Comparison of ENCODE assay signal across 18 mouse cellular contexts in the genomic region with DNA sequence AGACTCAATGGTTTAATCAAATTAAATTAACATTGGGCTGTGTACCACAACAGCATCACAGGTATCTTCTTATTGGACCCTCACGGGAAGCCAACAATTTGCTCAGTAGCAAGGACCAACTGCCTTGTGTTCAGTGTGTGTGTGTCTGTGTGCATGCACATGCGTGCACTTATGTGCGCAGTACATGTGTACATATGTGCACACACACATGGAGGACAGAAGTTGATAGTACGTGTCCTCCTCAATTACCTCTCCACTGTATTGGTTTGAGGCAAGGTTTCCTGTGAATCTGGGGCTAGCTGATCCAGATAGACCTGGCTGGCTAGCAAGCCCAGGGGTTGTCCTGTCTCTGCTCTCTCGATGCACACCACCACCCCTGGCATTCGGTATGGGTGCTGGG.
A peak's percentile ranks its signal among the peaks of the same experiment; 100 is the strongest.
DNase-seq lines count a peak whose midpoint lies in the region; ATAC-seq and TF ChIP-seq lines count a peak whose summit lies in the region.
"Had no signal": no experiment of that assay in that cellular context is flagged by ENCODE, and none has a peak within 500 bp of the region (broad histone marks: within the 10 kb centered on the region; RNA-seq: fewer than 3 reads in every experiment).

No protein-coding gene starts in this region.

- H3K4me2 ChIP-seq in heart, embryonic 13.5 days: no peak overlapping the region
- peak overlapping the region; percentile 41; the same call in 1 of the 2 replicates for H3K4me2 ChIP-seq in liver, embryonic 16.5 days (ENCODE audit: low read depth, low read length)
- no peak overlapping the region for H3K4me2 ChIP-seq in stomach, postnatal 0 days (replicated peaks; ENCODE audit: low read depth)
- H3K4me2 ChIP-seq: embryonic facial prominence, embryonic 13.5 days; forebrain, embryonic 12.5 days; heart, embryonic 11.5 days; hindbrain, embryonic 13.5 days had no signal

- H3K4me1 ChIP-seq in heart, embryonic 13.5 days: peaks cover 11% of the 10 kb centered on the region; the same call in 1 of the 2 replicates
- H3K4me1 ChIP-seq in megakaryocyte, embryonic 14.5 days: peaks cover 31% of the 10 kb centered on the region
- peaks cover 15% of the 10 kb centered on the region for H3K4me1 ChIP-seq in liver, embryonic 16.5 days (ENCODE audit: control insufficient read depth, low read depth, low read length)
- no peaks in the 10 kb centered on the region for H3K4me1 ChIP-seq in stomach, postnatal 0 days (replicated peaks; ENCODE audit: control insufficient read depth, insufficient read depth)
- H3K4me1 ChIP-seq: forebrain, embryonic 12.5 days had no signal

- H3K27me3 ChIP-seq in heart, embryonic 13.5 days (replicated peaks): no peaks in the 10 kb centered on the region
- no peaks in the 10 kb centered on the region for H3K27me3 ChIP-seq in megakaryocyte, embryonic 14.5 days (replicated peaks)
- H3K27me3 ChIP-seq in liver, embryonic 16.5 days (ENCODE audit: control insufficient read depth, insufficient read depth, low read depth, low read length): no peaks in the 10 kb centered on the region
- H3K27me3 ChIP-seq in stomach, postnatal 0 days (ENCODE audit: control insufficient read depth, insufficient read depth, low read length): no peaks in the 10 kb centered on the region
- H3K27me3 ChIP-seq: embryonic facial prominence, embryonic 13.5 days; forebrain, embryonic 12.5 days; hindbrain, embryonic 13.5 days had no signal

- 91% methylated on average over 6 of the region's 6 CpGs for WGBS in heart, embryonic 13.5 days
- 83% methylated on average over 6 of the region's 6 CpGs for WGBS in liver, embryonic 16.5 days (ENCODE audit: insufficient replicate concordance)
- WGBS in stomach, postnatal 0 days: 93% methylated on average over 6 of the region's 6 CpGs

- TF ChIP-seq CTCF in stomach, postnatal 0 days (IDR thresholded peaks at IDR 0.05; ENCODE audit: low read depth): no peak

- H3K9ac ChIP-seq in heart, embryonic 13.5 days: no peak overlapping the region
- H3K9ac ChIP-seq in liver, embryonic 16.5 days (ENCODE audit: low read depth, low read length): no peak overlapping the region
- no peak overlapping the region for H3K9ac ChIP-seq in stomach, postnatal 0 days (ENCODE audit: low read length)
- H3K9ac ChIP-seq: embryonic facial prominence, embryonic 13.5 days; forebrain, embryonic 12.5 days; hindbrain, embryonic 13.5 days had no signal

- DNase-seq in heart, adult 8-10 months (ENCODE audit: low spot score): no peak
- no peak for DNase-seq in stomach, postnatal 0 days (ENCODE audit: low spot score)
- DNase-seq: adrenal gland, adult 2 months; adrenal gland, postnatal 25 days; cerebellum, adult 18-20 months; cerebellum, adult 9-11 months; cerebellum, postnatal 36 days; gastrocnemius, postnatal 14 days had no signal

- peaks cover 6% of the 10 kb centered on the region; the same call in 1 of the 2 replicates for H3K36me3 ChIP-seq in heart, embryonic 13.5 days
- H3K36me3 ChIP-seq in megakaryocyte, embryonic 14.5 days (replicated peaks; ENCODE audit: low read length): peaks cover 37% of the 10 kb centered on the region
- no peaks in the 10 kb centered on the region; the same call in 1 of the 2 replicates for H3K36me3 ChIP-seq in liver, embryonic 16.5 days (ENCODE audit: control insufficient read depth, insufficient read depth)
- no peaks in the 10 kb centered on the region for H3K36me3 ChIP-seq in stomach, postnatal 0 days (ENCODE audit: control insufficient read depth, insufficient read depth, low read length)
- H3K36me3 ChIP-seq: embryonic facial prominence, embryonic 13.5 days; forebrain, embryonic 12.5 days; hindbrain, embryonic 13.5 days had no signal

- no peak overlapping the region for H3K4me3 ChIP-seq in heart, embryonic 13.5 days
- H3K4me3 ChIP-seq in megakaryocyte, embryonic 14.5 days (replicated peaks): peak overlapping the region; percentile 23
- no peak overlapping the region for H3K4me3 ChIP-seq in liver, embryonic 16.5 days (ENCODE audit: low read depth, low read length)
- H3K4me3 ChIP-seq in stomach, postnatal 0 days (ENCODE audit: low read depth, low read length): no peak overlapping the region
- H3K4me3 ChIP-seq: embryonic facial prominence, embryonic 13.5 days; forebrain, embryonic 12.5 days; hindbrain, embryonic 13.5 days had no signal

- TF ChIP-seq EP300 in stomach, postnatal 0 days (optimal IDR thresholded peaks at IDR 0.05): no peak

- peaks cover 7% of the 10 kb centered on the region for H3K9me3 ChIP-seq in heart, embryonic 13.5 days
- H3K9me3 ChIP-seq in megakaryocyte, embryonic 14.5 days: peaks cover 7% of the 10 kb centered on the region; the same call in 1 of the 2 replicates
- peaks cover 5% of the 10 kb centered on the region; the same call in 1 of the 2 replicates for H3K9me3 ChIP-seq in liver, embryonic 16.5 days (replicated peaks; ENCODE audit: control insufficient read depth, low read length)
- 0 out of 2 replicates have a peak, but pooled peaks cover 2% of the 10 kb centered on the region for H3K9me3 ChIP-seq in stomach, postnatal 0 days (ENCODE audit: control insufficient read depth, low read length)
- H3K9me3 ChIP-seq: embryonic facial prominence, embryonic 13.5 days; hindbrain, embryonic 13.5 days had no signal

- H3K27ac ChIP-seq in heart, embryonic 13.5 days (replicated peaks): 0 out of 2 replicates have a peak overlapping the region, but pooled peaks have one; percentile 12
- no peak overlapping the region for H3K27ac ChIP-seq in liver, embryonic 16.5 days (ENCODE audit: low read length)
- H3K27ac ChIP-seq in stomach, postnatal 0 days (replicated peaks): 0 out of 2 replicates have a peak overlapping the region, but pooled peaks have one; percentile 30
- H3K27ac ChIP-seq: forebrain, embryonic 12.5 days; hindbrain, embryonic 13.5 days; hindbrain, postnatal 0 days had no signal

- ATAC-seq in heart, embryonic 13.5 days (ENCODE audit: extremely low read depth, insufficient number of reproducible peaks, low FRiP score, low TSS enrichment): no peak
- no peak for ATAC-seq in megakaryocyte, adult 5-6 weeks (ENCODE audit: poor library complexity, severe bottlenecking)
- ATAC-seq in liver, embryonic 16.5 days (ENCODE audit: low read depth): no peak
- ATAC-seq in stomach, postnatal 0 days (ENCODE audit: low FRiP score, low TSS enrichment): no peak
- ATAC-seq: forebrain, embryonic 16.5 days; hindbrain, postnatal 0 days had no signal
